Mouse (Mus musculus): ENCODE measurements around the gene Akr1b10. TPM values are rescaled to one million over a fixed set of nuclear protein-coding genes. Genes with fewer than 3 reads are reported as not detected.

Akr1b10 gene
- polyA plus RNA-seq, 1 experiment from 2014 or later: 15.5 TPM

GRCm38 (mm10) chr6:34353658-34354353 lies 30.2 kb upstream of the Akr1b10 start, which contains the start of gene Akr1b8:
Akr1b8 (plus strand) TSS chr6:34354119.
- Histone ChIP-seq H3K36me3 (ENCODE audit: insufficient read depth, low read length) (no peaks in the 10 kb centered on the region), H3K27ac (ENCODE audit: low read length) (no peak within 1 kb of the TSS), H3K27me3 (replicated peaks; ENCODE audit: insufficient read depth, low read length) (no peaks in the 10 kb centered on the region), H3K4me2 (replicated peaks; ENCODE audit: low read depth, low read length) (peak within 1 kb of the TSS; percentile 51), H3K4me1 (ENCODE audit: insufficient read depth, low read depth, low read length) (no peaks in the 10 kb centered on the region), H3K4me3 (ENCODE audit: low read depth, low read length) (no peak within 1 kb of the TSS), H3K9ac (replicated peaks; ENCODE audit: low read depth) (no peak within 1 kb of the TSS), H3K9me3 (ENCODE audit: low read length) (no peaks in the 10 kb centered on the region)
- 11% methylated on average over 16 of the region's 16 CpGs for WGBS
- peak; percentile 73 for DNase-seq (ENCODE audit: low spot score)
- ATAC-seq: peak; percentile 60
- TF ChIP-seq CTCF (IDR thresholded peaks at IDR 0.05) (no peak), EP300 (IDR thresholded peaks at IDR 0.05) (no peak)

GRCm38 (mm10) chr6:34354354-34355348 lies 29.4 kb upstream of the Akr1b10 start:
- no peak overlapping the region for H3K9ac ChIP-seq (replicated peaks; ENCODE audit: low read depth)
- no peak overlapping the region for H3K27ac ChIP-seq (ENCODE audit: low read length)
- no peak for TF ChIP-seq EP300 (IDR thresholded peaks at IDR 0.05)
- no peak for TF ChIP-seq CTCF (IDR thresholded peaks at IDR 0.05)
- H3K9me3 ChIP-seq (ENCODE audit: low read length): no peaks in the 10 kb centered on the region
- no peaks in the 10 kb centered on the region for H3K4me1 ChIP-seq (ENCODE audit: insufficient read depth, low read depth, low read length)
- H3K4me3 ChIP-seq (ENCODE audit: low read depth, low read length): no peak overlapping the region
- H3K27me3 ChIP-seq (replicated peaks; ENCODE audit: insufficient read depth, low read length): no peaks in the 10 kb centered on the region
- DNase-seq (ENCODE audit: low spot score): peak; percentile 19
- ATAC-seq: peak; percentile 7; the same call in 1 of the 2 replicates
- H3K36me3 ChIP-seq (ENCODE audit: insufficient read depth, low read length): no peaks in the 10 kb centered on the region
- 53% methylated on average over 8 of the region's 8 CpGs for WGBS
- H3K4me2 ChIP-seq (replicated peaks; ENCODE audit: low read depth, low read length): peak overlapping the region; percentile 51; the same call in 1 of the 2 replicates

- DNase-seq (ENCODE audit: low spot score) (peak; percentile 55), ATAC-seq (peak; percentile 49; the same call in 1 of the 2 replicates)
- no peak overlapping the region for H3K9ac ChIP-seq (replicated peaks; ENCODE audit: low read depth)
- H3K27ac ChIP-seq (ENCODE audit: low read length): no peak overlapping the region
- TF ChIP-seq EP300 (IDR thresholded peaks at IDR 0.05): 0 out of 2 replicates have a peak, but pooled peaks have one; percentile 33
- peak; percentile 44 for TF ChIP-seq CTCF (IDR thresholded peaks at IDR 0.05)
- H3K27me3 ChIP-seq (replicated peaks; ENCODE audit: insufficient read depth, low read length): no peaks in the 10 kb centered on the region
- no peak overlapping the region for H3K4me3 ChIP-seq (ENCODE audit: low read depth, low read length)
- H3K4me2 ChIP-seq (replicated peaks; ENCODE audit: low read depth, low read length): no peak overlapping the region
- H3K9me3 ChIP-seq (ENCODE audit: low read length): no peaks in the 10 kb centered on the region
- WGBS: 42% methylated on average over 6 of the region's 6 CpGs
- H3K4me1 ChIP-seq (ENCODE audit: insufficient read depth, low read depth, low read length): no peaks in the 10 kb centered on the region
- H3K36me3 ChIP-seq (ENCODE audit: insufficient read depth, low read length): no peaks in the 10 kb centered on the region
Measured at GRCm38 (mm10) chr6:34355349-34355747, 28.7 kb upstream of the Akr1b10 start.

- DNase-seq (ENCODE audit: low spot score) (no peak), ATAC-seq (peak; percentile 19; the same call in 1 of the 2 replicates)
- TF ChIP-seq CTCF (IDR thresholded peaks at IDR 0.05) (no peak), EP300 (IDR thresholded peaks at IDR 0.05) (no peak)
- Histone ChIP-seq H3K4me2 (replicated peaks; ENCODE audit: low read depth, low read length) (no peak overlapping the region), H3K4me1 (ENCODE audit: insufficient read depth, low read depth, low read length) (no peaks in the 10 kb centered on the region), H3K27ac (ENCODE audit: low read length) (no peak overlapping the region), H3K27me3 (replicated peaks; ENCODE audit: insufficient read depth, low read length) (no peaks in the 10 kb centered on the region), H3K9me3 (ENCODE audit: low read length) (no peaks in the 10 kb centered on the region), H3K36me3 (ENCODE audit: insufficient read depth, low read length) (no peaks in the 10 kb centered on the region), H3K4me3 (ENCODE audit: low read depth, low read length) (no peak overlapping the region), H3K9ac (replicated peaks; ENCODE audit: low read depth) (no peak overlapping the region)
- 67% methylated on average over 9 of the region's 9 CpGs for WGBS
Measured at GRCm38 (mm10) chr6:34355841-34356240, 28.2 kb upstream of the Akr1b10 start.

- ATAC-seq (no peak), DNase-seq (ENCODE audit: low spot score) (no peak)
- no peak overlapping the region for H3K27ac ChIP-seq (ENCODE audit: low read length)
- H3K27me3 ChIP-seq (replicated peaks; ENCODE audit: insufficient read depth, low read length): no peaks in the 10 kb centered on the region
- TF ChIP-seq EP300 (IDR thresholded peaks at IDR 0.05) (no peak), CTCF (IDR thresholded peaks at IDR 0.05) (peak; percentile 18; the same call in 1 of the 2 replicates)
- H3K36me3 ChIP-seq (ENCODE audit: insufficient read depth, low read length): no peaks in the 10 kb centered on the region
- H3K4me3 ChIP-seq (ENCODE audit: low read depth, low read length): no peak overlapping the region
- 75% methylated on average over 12 of the region's 12 CpGs for WGBS
- H3K4me2 ChIP-seq (replicated peaks; ENCODE audit: low read depth, low read length): no peak overlapping the region
- H3K9ac ChIP-seq (replicated peaks; ENCODE audit: low read depth): no peak overlapping the region
- no peaks in the 10 kb centered on the region for H3K9me3 ChIP-seq (ENCODE audit: low read length)
- H3K4me1 ChIP-seq (ENCODE audit: insufficient read depth, low read depth, low read length): no peaks in the 10 kb centered on the region
Measured at GRCm38 (mm10) chr6:34364217-34365136, 19.5 kb upstream of the Akr1b10 start.
